In genomic region chr7:113047583-113047982, GRCm38 (mm10) we compare ENCODE assay signal across 14 mouse cellular contexts.
A peak's percentile ranks its signal among the peaks of the same experiment; 100 is the strongest.
DNase-seq lines count a peak whose midpoint lies in the region; ATAC-seq lines count a peak whose summit lies in the region.
"Had no signal": no experiment of that assay in that cellular context is flagged by ENCODE, and none has a peak within 500 bp of the region (broad histone marks: within the 10 kb centered on the region; RNA-seq: fewer than 3 reads in every experiment).

No protein-coding gene starts in this region.

- no peaks in the 10 kb centered on the region for H3K36me3 ChIP-seq in kidney, embryonic 16.5 days (ENCODE audit: insufficient read depth, low read length)
- H3K36me3 ChIP-seq in hindbrain, embryonic 13.5 days: no peaks in the 10 kb centered on the region
- no peaks in the 10 kb centered on the region for H3K36me3 ChIP-seq in midbrain, embryonic 16.5 days (ENCODE audit: control insufficient read depth, insufficient read depth, low read length)
- H3K36me3 ChIP-seq: midbrain, embryonic 12.5 days had no signal

- 0 out of 2 replicates have a peak overlapping the region, but pooled peaks have one; percentile 64 for H3K27ac ChIP-seq in kidney, embryonic 16.5 days (ENCODE audit: low read length)
- H3K27ac ChIP-seq in hindbrain, embryonic 13.5 days: peak overlapping the region; percentile 75
- H3K27ac ChIP-seq in midbrain, embryonic 16.5 days (ENCODE audit: low read length): peak overlapping the region; percentile 7; the same call in 1 of the 2 replicates
- H3K27ac ChIP-seq: midbrain, embryonic 12.5 days had no signal

- H3K9me3 ChIP-seq in kidney, embryonic 16.5 days (ENCODE audit: low read length): no peaks in the 10 kb centered on the region
- no peaks in the 10 kb centered on the region for H3K9me3 ChIP-seq in hindbrain, embryonic 13.5 days
- no peaks in the 10 kb centered on the region for H3K9me3 ChIP-seq in midbrain, embryonic 16.5 days (replicated peaks; ENCODE audit: control insufficient read depth, low read length, poor library complexity, severe bottlenecking)
- H3K9me3 ChIP-seq: midbrain, embryonic 12.5 days had no signal

- no peaks in the 10 kb centered on the region for H3K4me1 ChIP-seq in kidney, embryonic 16.5 days (ENCODE audit: insufficient read depth, low read length)
- H3K4me1 ChIP-seq in hindbrain, embryonic 13.5 days (replicated peaks): peaks cover 10% of the 10 kb centered on the region
- no peaks in the 10 kb centered on the region for H3K4me1 ChIP-seq in midbrain, embryonic 16.5 days (ENCODE audit: control insufficient read depth, insufficient read depth, low read length)

- H3K9ac ChIP-seq in kidney, embryonic 16.5 days (replicated peaks; ENCODE audit: low read length): no peak overlapping the region
- H3K9ac ChIP-seq in hindbrain, embryonic 13.5 days: no peak overlapping the region
- H3K9ac ChIP-seq in midbrain, embryonic 16.5 days (ENCODE audit: low read depth, low read length): no peak overlapping the region
- H3K9ac ChIP-seq: midbrain, embryonic 12.5 days had no signal

- no peak for ATAC-seq in kidney, embryonic 16.5 days (ENCODE audit: low FRiP score, low TSS enrichment)
- ATAC-seq in common myeloid progenitor, adult 5-6 weeks (replicated peaks; ENCODE audit: low read depth, poor library complexity, severe bottlenecking): 0 out of 2 replicates have a peak, but pooled peaks have one; percentile 31
- no peak for ATAC-seq in hindbrain, embryonic 13.5 days (ENCODE audit: low FRiP score)
- ATAC-seq in midbrain, embryonic 16.5 days: no peak
- ATAC-seq: CD4-positive, CD25-positive, alpha-beta regulatory T cell, adult 4 months had no signal

- no peaks in the 10 kb centered on the region for H3K27me3 ChIP-seq in kidney, embryonic 16.5 days (ENCODE audit: insufficient read depth, low read length)
- H3K27me3 ChIP-seq in hindbrain, embryonic 13.5 days: no peaks in the 10 kb centered on the region
- H3K27me3 ChIP-seq in midbrain, embryonic 16.5 days (ENCODE audit: control insufficient read depth, insufficient read depth, low read depth, low read length): no peaks in the 10 kb centered on the region
- H3K27me3 ChIP-seq: midbrain, embryonic 12.5 days had no signal

- DNase-seq in kidney, adult 8-10 months: no peak
- DNase-seq in right cerebral cortex, postnatal 25 days: no peak
- DNase-seq in adrenal gland, adult 2 months: no peak
- DNase-seq: cerebellum, adult 9-10 months; gastrocnemius, postnatal 36 days; heart, postnatal 14 days; kidney, postnatal 4 days had no signal

- WGBS in kidney, embryonic 16.5 days: 80% methylated on average over 3 of the region's 3 CpGs
- 74% methylated on average over 3 of the region's 3 CpGs for WGBS in hindbrain, embryonic 13.5 days
- WGBS in midbrain, embryonic 16.5 days: 85% methylated on average over 3 of the region's 3 CpGs

- no peak overlapping the region for H3K4me3 ChIP-seq in kidney, embryonic 16.5 days (ENCODE audit: low read length)
- H3K4me3 ChIP-seq in hindbrain, embryonic 13.5 days: no peak overlapping the region
- H3K4me3 ChIP-seq in midbrain, embryonic 16.5 days (ENCODE audit: low read depth, low read length): no peak overlapping the region
- H3K4me3 ChIP-seq: erythroblast, embryonic 14.5 days; midbrain, embryonic 12.5 days had no signal

- H3K4me2 ChIP-seq in kidney, embryonic 16.5 days (replicated peaks; ENCODE audit: low read depth, low read length): no peak overlapping the region
- H3K4me2 ChIP-seq in hindbrain, embryonic 13.5 days: no peak overlapping the region
- H3K4me2 ChIP-seq in midbrain, embryonic 16.5 days (ENCODE audit: low read length): no peak overlapping the region
- H3K4me2 ChIP-seq: midbrain, embryonic 12.5 days had no signal

Comparison
In these comparisons a context has a peak if more than half of its experiments do, and no peak if none do; other contexts are left out.
1. H3K27ac ChIP-seq: peak in every context shown above with its lines; median percentile 75 in hindbrain, embryonic 13.5 days; 64 in kidney, embryonic 16.5 days; 7 in midbrain, embryonic 16.5 days.